Mouse (Mus musculus) myocyte (in vitro differentiated cells): Measurements from ENCODE around the gene Parn.

Source experiments
- E2F4 ChIP-seq: IDR thresholded peaks from one replicate; pipeline ENCODE4 v1.6.1; 2011; ENCODE audit warnings: mild to moderate bottlenecking, control low read depth, moderate library complexity; ENCODE audit not compliant: insufficient read depth
- MAX ChIP-seq: IDR thresholded peaks from one replicate; pipeline ENCODE4 v1.6.1; 2011; ENCODE audit warnings: low read depth, mild to moderate bottlenecking, control low read depth
- MYOD1 ChIP-seq, 3 experiments: IDR thresholded peaks; one replicate each; pipeline ENCODE4 v1.6.1; 2011; ENCODE audit warnings: control low read depth in 2 of 3, low read depth in 2 of 3, mild to moderate bottlenecking in 2 of 3, moderate library complexity in 1 of 3; ENCODE audit not compliant: insufficient read length in 2 of 3, control insufficient read depth in 1 of 3
- MYOG ChIP-seq, 3 experiments: IDR thresholded peaks; one replicate each; pipeline ENCODE4 v1.6.1; 2011; ENCODE audit warnings: control low read depth in 2 of 3, low read depth in 2 of 3, mild to moderate bottlenecking in 2 of 3; ENCODE audit not compliant: insufficient read length in 2 of 3, control insufficient read depth in 1 of 3, insufficient read depth in 1 of 3
- POLR2A ChIP-seq: IDR thresholded peaks from one replicate; pipeline ENCODE4 v1.6.1; 2011; ENCODE audit warnings: low read depth, mild to moderate bottlenecking, control low read depth, moderate library complexity; ENCODE audit not compliant: insufficient read length
- POLR2AphosphoS2 ChIP-seq: IDR thresholded peaks from one replicate; pipeline ENCODE4 v1.6.1; 2011; ENCODE audit warnings: low read depth, control low read depth; ENCODE audit not compliant: insufficient read length
- REST ChIP-seq: IDR thresholded peaks from one replicate; pipeline ENCODE4 v1.6.1; 2011; ENCODE audit warnings: mild to moderate bottlenecking, control low read depth, moderate library complexity; ENCODE audit not compliant: insufficient read depth, insufficient read length
- SRF ChIP-seq: IDR thresholded peaks from one replicate; pipeline ENCODE4 v1.6.1; 2011; ENCODE audit warnings: low read depth; ENCODE audit not compliant: control insufficient read depth, insufficient read length
- TCF12 ChIP-seq: IDR thresholded peaks from one replicate; pipeline ENCODE4 v1.6.1; 2011; ENCODE audit warnings: mild to moderate bottlenecking, control low read depth; ENCODE audit not compliant: poor library complexity, insufficient read depth, severe bottlenecking
- USF1 ChIP-seq: IDR thresholded peaks from one replicate; pipeline ENCODE4 v1.6.1; 2011; ENCODE audit warnings: low read depth, mild to moderate bottlenecking, control low read depth, moderate library complexity

DNA sequence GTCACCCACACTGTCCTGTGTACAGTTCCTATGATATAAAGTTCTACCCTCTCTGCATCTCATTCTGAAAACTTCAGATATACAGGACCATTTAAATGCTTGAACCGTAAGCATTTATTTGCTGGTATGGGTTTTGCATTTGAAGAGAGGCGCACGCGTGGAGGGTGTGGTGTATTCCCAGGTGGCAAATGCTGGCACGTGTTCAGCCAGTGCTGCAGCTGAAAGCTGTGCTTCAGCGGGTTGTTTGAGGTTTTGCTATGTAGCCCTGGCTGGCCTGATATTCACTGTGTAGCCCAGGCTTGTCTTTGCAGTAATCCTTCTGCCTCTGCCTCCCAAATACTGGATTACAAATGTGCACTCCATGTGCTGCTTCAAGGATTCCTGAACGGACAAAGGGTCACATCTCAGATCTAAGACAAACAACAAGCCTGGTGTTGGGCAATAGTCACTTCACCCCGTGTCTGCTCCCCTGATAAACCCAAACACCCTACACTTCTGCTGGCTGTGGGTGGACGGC, 111.0 kb downstream of the Parn start:
- TF ChIP-seq MAX (no peak), POLR2A (no peak), USF1 (no peak), E2F4 (no peak), POLR2AphosphoS2 (no peak), SRF (no peak), REST (no peak), MYOG (IDR thresholded peaks at IDR 0.05; ENCODE audit: control insufficient read depth in 1 of 3, insufficient read depth in 1 of 3, insufficient read length in 2 of 3, low read depth in 2 of 3) (no peak), TCF12 (no peak), MYOD1 (IDR thresholded peaks at IDR 0.05; ENCODE audit: control insufficient read depth in 1 of 3, insufficient read length in 2 of 3, low read depth in 2 of 3) (no peak)
